Mouse (Mus musculus) limb, embryonic 13.5 days (tissue): ENCODE results near the gene Grin2d. TPM values are rescaled to one million over a fixed set of nuclear protein-coding genes. Genes with fewer than 3 reads are reported as not detected.
"Not testable (repeated sequence)": the region's sequence is repeated elsewhere in the genome, so short reads cannot be mapped to it uniquely, and the experiment has no call there.

Source experiments
- ATAC-seq: fragments of 200-750 bp; cut with Nextera tagmentation; 2 replicates; pipeline ENCODE4 v1.8.0; 2017; ENCODE audit warnings: low read depth, moderate number of reproducible peaks, moderate TSS enrichment; ENCODE audit not compliant: low FRiP score
- H3K27ac ChIP-seq: fragments of 300-500 bp; sonication (generic); 2 replicates; pipeline ENCODE4 v1.5.1; 2015; ENCODE audit warnings: inconsistent platforms, mild to moderate bottlenecking, moderate library complexity
- H3K27me3 ChIP-seq: fragments of 300-500 bp; sonication (generic); 2 replicates; pipeline ENCODE4 v1.6.1; 2015; ENCODE audit warnings: mild to moderate bottlenecking, inconsistent platforms
- H3K36me3 ChIP-seq: fragments of 300-500 bp; sonication (generic); 2 replicates; pipeline ENCODE4 v1.6.1; 2015; ENCODE audit warnings: inconsistent platforms, mild to moderate bottlenecking, moderate library complexity
- H3K4me1 ChIP-seq: fragments of 300-500 bp; sonication (generic); 2 replicates; pipeline ENCODE4 v1.6.1; 2015; ENCODE audit warnings: inconsistent platforms
- H3K4me2 ChIP-seq: fragments of 300-500 bp; sonication (generic); replicated peaks from 2 replicates; pipeline ENCODE4 v1.6.1; 2015; ENCODE audit warnings: inconsistent platforms, mild to moderate bottlenecking, moderate library complexity
- H3K4me3 ChIP-seq: fragments of 300-500 bp; sonication (generic); 2 replicates; pipeline ENCODE4 v1.5.1; 2015; ENCODE audit warnings: moderate library complexity, mild to moderate bottlenecking, inconsistent platforms
- H3K9ac ChIP-seq: fragments of 300-500 bp; sonication (generic); 2 replicates; pipeline ENCODE4 v1.6.1; 2015; ENCODE audit warnings: mild to moderate bottlenecking, inconsistent platforms
- H3K9me3 ChIP-seq: fragments of 300-500 bp; sonication (generic); 2 replicates; pipeline ENCODE4 v1.6.1; 2016; ENCODE audit warnings: inconsistent platforms
- WGBS: fragments of 180-500 bp; shearing (Covaris S2); methylation state at CpG from one replicate; pipeline ENCODE4 v1.1.7; 2015; 5-methylcytosine and 5-hydroxymethylcytosine counted together
- polyA plus RNA-seq: library from polyadenylated mRNA; unstranded; fragments of >200 nt; fragmentation: Nextera tagmentation; extraction: Ambion mirVana; gene quantifications from 2 replicates; pipeline ENCODE4 v1.2.1, GENCODE M21; 2015

The Grin2d gene
- polyA plus RNA-seq = 0.43 and 0.59 TPM in 2 replicates

DNA sequence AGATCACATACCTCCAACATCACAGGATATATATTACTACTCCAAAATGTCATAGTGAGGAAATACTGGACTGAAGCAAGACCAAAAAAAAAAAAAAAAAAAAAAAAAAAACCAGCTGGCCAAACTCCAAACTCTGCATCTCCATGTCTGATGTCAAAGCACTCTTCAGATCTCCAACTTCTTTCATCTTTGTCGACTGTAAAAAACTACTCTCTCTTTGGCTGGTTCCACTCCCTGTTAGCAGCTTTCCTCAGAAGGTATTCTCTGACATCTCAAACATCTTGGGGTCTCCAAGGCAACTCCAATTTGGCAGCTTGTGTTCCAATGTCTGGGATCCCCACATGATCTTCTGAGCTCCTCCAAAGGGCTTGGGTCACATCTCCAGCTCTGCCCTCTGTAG lies at the start of gene Grin2d:
Gene Grin2d (minus strand): TSS at position 101 of the 400 bp plus-strand sequence.
- H3K9me3 ChIP-seq, H3K4me3 ChIP-seq, H3K4me2 ChIP-seq, H3K9ac ChIP-seq, ATAC-seq, H3K27ac ChIP-seq, H3K27me3 ChIP-seq: not testable (repeated sequence)
- Histone ChIP-seq H3K36me3 (peaks cover 91% of the 10 kb centered on the region), H3K4me1 (peaks cover 17% of the 10 kb centered on the region)
- 96% methylated on average over 1 of the region's 1 CpGs for WGBS

DNA sequence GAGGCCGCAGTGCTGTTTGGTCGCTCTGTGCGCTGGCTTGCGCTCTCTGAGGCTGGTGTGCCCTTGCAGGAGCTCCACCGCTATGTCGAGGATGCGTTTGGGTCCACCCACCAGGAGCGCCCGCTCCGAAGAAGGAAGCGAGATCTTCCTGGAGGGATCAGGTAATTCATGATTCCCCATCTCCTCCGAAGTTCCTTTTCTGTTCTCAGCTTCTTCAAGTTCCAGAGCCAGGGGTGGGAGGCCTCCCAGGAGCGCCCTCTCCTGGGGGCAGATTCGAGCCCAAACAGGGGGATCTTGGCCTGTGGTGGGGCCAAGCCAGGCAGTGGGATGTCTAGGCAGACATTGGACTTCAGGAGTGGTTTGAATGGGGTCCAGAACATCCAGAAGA lies 46.2 kb upstream of the Grin2d start:
- 13% methylated on average over 14 of the region's 14 CpGs for WGBS
- peaks cover 35% of the 10 kb centered on the region for H3K4me1 ChIP-seq
- no peak for ATAC-seq

DNA sequence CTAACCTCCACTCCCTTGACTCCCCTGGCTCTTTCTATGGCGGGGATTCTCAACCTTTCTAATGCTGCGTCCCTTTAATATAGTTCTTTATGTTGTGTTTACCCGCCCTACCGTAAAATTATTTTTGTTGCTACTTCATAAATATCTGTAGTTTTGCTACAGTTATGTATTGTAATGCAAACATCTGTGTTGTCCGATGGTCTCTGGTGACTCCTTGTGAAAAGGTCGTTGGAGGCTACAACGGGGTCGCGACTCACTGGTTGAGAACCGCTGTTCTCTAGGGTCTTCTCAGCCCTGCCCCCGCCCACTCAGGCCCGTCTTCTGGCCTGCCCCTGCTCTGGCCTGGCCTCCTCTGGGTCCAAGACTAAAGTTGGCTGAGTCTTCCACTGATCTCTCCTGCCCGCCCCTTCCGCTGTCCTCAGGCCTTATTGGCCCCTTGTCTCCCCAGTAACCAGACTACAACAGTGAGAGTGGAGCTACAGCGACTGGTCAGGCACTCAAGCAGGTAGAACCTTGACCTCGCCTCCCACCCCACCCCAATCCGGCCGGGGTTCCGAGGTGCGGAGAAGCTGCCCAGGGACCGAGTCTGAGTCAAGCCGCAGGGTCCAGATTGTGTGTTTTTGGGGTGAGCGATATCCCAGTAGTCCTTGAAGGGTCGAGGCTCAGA lies 45.7 kb upstream of the Grin2d start, which contains the start of gene Ccdc114:
Gene Ccdc114 (plus strand): TSS at position 311 of the 667 bp plus-strand sequence.
- WGBS = 9% methylated on average over 24 of the region's 24 CpGs
- H3K9ac ChIP-seq = peak within 1 kb of the TSS; percentile 53
- ATAC-seq = peak; percentile 21

More for the DNA sequence above, 46.2 kb upstream of the Grin2d start:
- H3K4me2 ChIP-seq = peak overlapping the region; percentile 64
- H3K9me3 ChIP-seq = peaks cover 8% of the 10 kb centered on the region; the same call in 1 of the 2 replicates
- H3K9ac ChIP-seq = peak overlapping the region; percentile 8; the same call in 1 of the 2 replicates
- H3K27me3 ChIP-seq = peaks cover 22% of the 10 kb centered on the region
- H3K27ac ChIP-seq = peak overlapping the region; percentile 94; the same call in 1 of the 2 replicates
- no peaks in the 10 kb centered on the region for H3K36me3 ChIP-seq
- H3K4me3 ChIP-seq = peak overlapping the region; percentile 44

DNA sequence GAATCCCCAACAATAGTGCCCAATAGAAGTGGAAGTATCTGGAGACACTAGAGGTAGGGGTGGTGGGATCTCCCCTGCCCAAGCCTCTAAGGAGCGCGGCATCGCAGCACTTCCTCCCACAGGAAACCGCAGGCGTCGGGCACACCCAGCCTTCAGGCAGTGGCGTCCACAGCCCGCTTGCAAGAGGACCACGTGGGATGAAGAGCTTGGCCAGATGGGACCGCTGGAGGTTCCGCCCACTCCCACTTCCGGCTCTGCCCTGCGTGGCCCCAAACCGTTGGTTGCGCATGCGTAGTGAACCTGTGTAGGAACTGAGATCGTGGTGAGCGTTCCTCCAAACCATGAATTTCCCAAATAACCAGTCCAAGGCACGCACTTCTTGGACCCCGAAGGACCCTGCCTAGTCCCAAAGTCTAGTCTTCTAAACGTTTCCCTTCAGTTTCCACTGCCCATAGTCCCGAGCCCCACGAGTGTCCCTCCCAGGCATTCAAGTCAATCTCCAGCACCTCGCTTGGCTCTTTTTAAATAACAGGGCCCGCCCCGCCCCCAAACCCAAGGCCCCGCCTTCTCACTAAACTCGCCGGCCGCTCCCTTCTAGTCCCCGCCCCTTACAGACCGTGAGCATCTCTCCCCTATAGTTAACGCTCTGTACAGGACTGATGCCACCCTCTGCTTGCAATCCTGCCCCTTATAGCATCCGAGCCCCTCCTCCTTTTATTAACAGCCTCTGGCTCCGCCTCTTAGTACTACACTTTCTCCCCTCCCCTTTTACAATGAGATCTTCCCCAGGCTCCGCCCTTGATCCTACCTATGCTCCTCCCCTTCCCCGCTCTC lies 45.0 kb upstream of the Grin2d start:
- H3K9ac ChIP-seq = peak overlapping the region; percentile 53
- H3K27me3 ChIP-seq = peaks cover 13% of the 10 kb centered on the region
- peak; percentile 84 for ATAC-seq
- H3K4me3 ChIP-seq = peak overlapping the region; percentile 44
- peak overlapping the region; percentile 94 for H3K27ac ChIP-seq
- H3K36me3 ChIP-seq = peaks cover 7% of the 10 kb centered on the region
- H3K9me3 ChIP-seq = peaks cover 8% of the 10 kb centered on the region; the same call in 1 of the 2 replicates
- peaks cover 42% of the 10 kb centered on the region for H3K4me1 ChIP-seq
- WGBS = under 1% methylated on average over 37 of the region's 37 CpGs
- H3K4me2 ChIP-seq = peak overlapping the region; percentile 64

More for the DNA sequence above, 45.7 kb upstream of the Grin2d start, which contains the start of gene Ccdc114:
- Histone ChIP-seq H3K27me3 (peaks cover 16% of the 10 kb centered on the region), H3K4me3 (peak within 1 kb of the TSS; percentile 44), H3K27ac (peak within 1 kb of the TSS; percentile 94), H3K4me2 (peak within 1 kb of the TSS; percentile 64), H3K36me3 (peaks cover 4% of the 10 kb centered on the region), H3K4me1 (peaks cover 40% of the 10 kb centered on the region), H3K9me3 (peaks cover 8% of the 10 kb centered on the region; the same call in 1 of the 2 replicates)

DNA sequence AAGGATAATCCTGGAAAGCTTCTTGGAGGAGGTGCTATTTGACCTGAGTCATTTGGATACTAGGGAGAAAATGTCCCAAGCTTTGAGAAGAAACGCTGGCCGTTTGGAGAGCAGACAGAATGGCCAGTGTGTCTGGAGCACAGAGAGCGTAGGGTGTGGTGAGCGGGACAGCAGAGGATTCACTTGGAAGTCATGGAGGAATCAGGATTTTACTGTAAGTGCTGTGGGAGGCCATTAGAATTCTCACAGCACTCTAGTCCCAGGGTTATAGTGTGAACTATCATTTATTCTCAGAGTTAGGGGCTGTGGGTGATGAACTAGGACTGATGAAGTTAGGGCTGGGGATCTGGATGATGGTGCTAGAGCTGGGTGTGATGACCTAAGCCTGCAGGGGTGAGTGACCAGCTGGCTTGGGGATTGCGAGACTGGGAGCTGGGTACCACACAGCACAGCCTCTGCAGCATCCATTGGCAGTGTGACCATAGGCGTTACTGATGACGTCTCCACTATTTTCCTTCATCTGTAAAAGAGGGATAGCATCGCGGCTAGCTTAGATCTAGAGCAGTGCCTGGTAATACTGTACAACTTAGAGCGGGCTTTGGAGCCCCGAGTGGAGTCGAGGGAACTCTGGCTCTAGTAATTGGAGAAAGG lies 43.9 kb upstream of the Grin2d start:
- Histone ChIP-seq H3K4me1 (peaks cover 52% of the 10 kb centered on the region), H3K4me3 (peak overlapping the region; percentile 44; the same call in 1 of the 2 replicates), H3K27ac (peak overlapping the region; percentile 94), H3K27me3 (peaks cover 2% of the 10 kb centered on the region; the same call in 1 of the 2 replicates), H3K9ac (peak overlapping the region; percentile 46; the same call in 1 of the 2 replicates), H3K4me2 (peak overlapping the region; percentile 75), H3K9me3 (peaks cover 8% of the 10 kb centered on the region; the same call in 1 of the 2 replicates), H3K36me3 (peaks cover 9% of the 10 kb centered on the region)
- ATAC-seq = no peak
- 76% methylated on average over 12 of the region's 12 CpGs for WGBS

DNA sequence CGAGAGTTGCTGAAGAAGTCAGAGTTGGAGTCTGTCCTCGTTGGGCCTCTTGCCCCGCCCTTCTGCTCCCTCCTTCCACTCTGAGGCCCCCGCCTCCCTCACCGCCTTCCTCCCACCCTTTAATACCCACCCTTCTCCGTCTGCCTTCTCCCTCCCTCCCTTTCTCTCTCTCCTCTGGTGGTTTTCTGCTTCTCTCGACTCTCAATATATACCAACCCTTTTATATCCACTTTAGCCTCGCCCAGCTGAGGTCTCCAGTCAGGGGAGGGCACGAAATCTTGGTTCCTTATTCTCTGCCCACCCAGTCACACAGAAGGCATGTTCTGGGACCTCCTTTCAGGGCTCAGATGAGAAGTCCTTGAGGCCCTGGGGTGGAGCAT lies 43.1 kb upstream of the Grin2d start, which contains the start of gene Emp3:
Gene Emp3 (minus strand): TSS at position 163 of the 380 bp plus-strand sequence.
- Histone ChIP-seq H3K27me3 (no peaks in the 10 kb centered on the region), H3K4me2 (peak within 1 kb of the TSS; percentile 75), H3K4me1 (peaks cover 59% of the 10 kb centered on the region), H3K36me3 (peaks cover 9% of the 10 kb centered on the region), H3K9ac (peak within 1 kb of the TSS; percentile 75), H3K27ac (peak within 1 kb of the TSS; percentile 94), H3K9me3 (peaks cover 8% of the 10 kb centered on the region; the same call in 1 of the 2 replicates), H3K4me3 (peak within 1 kb of the TSS; percentile 54)
- ATAC-seq = peak; percentile 18; the same call in 1 of the 2 replicates
- 18% methylated on average over 9 of the region's 9 CpGs for WGBS

DNA sequence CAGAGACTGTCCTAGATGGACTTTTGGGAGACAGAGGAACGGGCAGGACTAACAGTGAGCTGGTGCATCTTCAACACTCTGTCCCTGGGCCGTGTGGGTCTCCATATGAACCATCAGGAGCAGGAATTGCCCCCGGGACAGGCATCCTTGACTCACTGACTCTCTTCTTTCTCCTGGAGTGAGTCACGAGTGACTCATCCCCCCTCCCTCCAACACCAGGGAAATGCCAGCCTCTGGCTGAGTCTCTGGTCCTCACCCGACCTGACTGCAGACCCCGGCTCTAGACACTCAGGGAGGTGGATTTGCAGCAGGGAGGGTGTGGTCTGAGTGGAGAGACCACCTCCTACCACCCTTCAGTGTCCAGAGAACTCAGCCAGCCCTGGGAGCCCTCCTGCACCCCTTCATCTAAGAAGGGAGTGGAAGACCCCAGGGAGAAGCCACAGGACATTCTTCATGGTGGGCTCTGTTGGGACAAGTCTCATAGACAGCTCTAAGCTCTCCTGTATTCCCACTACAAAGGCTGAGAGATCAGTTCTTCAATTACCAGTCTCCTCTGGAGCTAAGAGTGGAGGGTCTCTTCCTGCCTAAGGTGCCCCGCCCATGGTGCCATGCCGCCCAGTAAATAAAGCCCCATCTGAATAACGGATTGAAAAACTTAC lies 42.5 kb upstream of the Grin2d start:
- ATAC-seq = no peak
- Histone ChIP-seq H3K4me1 (peaks cover 64% of the 10 kb centered on the region), H3K9me3 (peaks cover 8% of the 10 kb centered on the region; the same call in 1 of the 2 replicates)

DNA sequence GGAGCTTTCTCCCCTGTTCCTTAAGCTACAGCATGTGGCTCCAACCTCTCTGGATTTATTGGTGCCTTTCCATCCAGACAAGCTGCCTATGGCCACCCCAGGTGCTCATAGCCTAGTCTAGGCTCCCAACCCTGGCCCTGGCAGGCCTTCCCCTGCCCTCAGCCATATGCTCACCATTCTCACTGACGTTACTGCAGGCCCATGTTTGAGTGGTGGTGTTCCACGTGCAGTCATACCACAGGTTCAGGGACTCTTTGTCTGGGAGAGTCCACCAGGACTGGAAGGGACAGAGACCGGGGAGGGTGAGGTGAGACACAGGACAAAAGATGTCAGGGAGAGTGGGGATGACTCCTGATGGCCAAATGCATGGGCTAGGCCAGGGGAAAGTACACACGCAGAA lies 41.6 kb upstream of the Grin2d start:
- peaks cover 65% of the 10 kb centered on the region for H3K4me1 ChIP-seq
- H3K27me3 ChIP-seq = no peaks in the 10 kb centered on the region
- ATAC-seq = no peak
- H3K9ac ChIP-seq = peak overlapping the region; percentile 75
- H3K4me2 ChIP-seq = peak overlapping the region; percentile 75
- H3K36me3 ChIP-seq = peaks cover 9% of the 10 kb centered on the region
- peak overlapping the region; percentile 94; the same call in 1 of the 2 replicates for H3K27ac ChIP-seq
- H3K9me3 ChIP-seq = 0 out of 2 replicates have a peak, but pooled peaks cover under 1% of the 10 kb centered on the region
- WGBS = 73% methylated on average over 4 of the region's 4 CpGs
- H3K4me3 ChIP-seq = peak overlapping the region; percentile 54

More for the DNA sequence above, 42.5 kb upstream of the Grin2d start:
- Histone ChIP-seq H3K4me2 (peak overlapping the region; percentile 75), H3K27ac (peak overlapping the region; percentile 94), H3K9ac (peak overlapping the region; percentile 75), H3K27me3 (no peaks in the 10 kb centered on the region), H3K36me3 (peaks cover 9% of the 10 kb centered on the region), H3K4me3 (peak overlapping the region; percentile 54)
- 37% methylated on average over 9 of the region's 9 CpGs for WGBS

DNA sequence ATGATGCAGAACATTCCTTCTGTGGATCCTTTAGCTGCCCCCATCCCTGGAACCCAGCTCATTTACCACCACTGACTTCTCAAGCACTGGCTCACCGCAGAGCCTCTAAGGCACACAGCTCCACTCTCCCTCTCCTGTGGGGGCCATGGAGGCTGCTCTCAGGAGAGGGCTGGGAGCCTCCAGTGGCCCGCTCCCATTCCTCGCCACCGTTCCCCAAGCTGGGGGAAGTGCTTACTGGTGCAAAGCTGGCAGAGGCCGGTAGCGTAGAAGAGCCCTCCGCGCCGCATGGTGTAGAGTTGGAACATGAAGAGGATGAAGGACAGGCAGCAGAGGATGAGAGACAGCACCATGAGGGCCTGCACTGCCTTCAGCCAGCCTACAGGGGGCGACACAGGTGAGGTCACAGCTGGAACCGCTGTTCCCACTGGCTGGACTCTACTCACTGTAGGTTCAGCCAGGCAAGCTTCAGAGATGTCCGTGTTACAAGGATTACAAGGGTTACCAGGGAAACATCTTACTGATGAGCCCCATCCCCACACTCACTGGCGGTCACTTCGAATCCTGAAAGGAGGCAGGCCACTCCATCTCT lies 41.0 kb upstream of the Grin2d start:
- Histone ChIP-seq H3K9me3 (no peaks in the 10 kb centered on the region), H3K4me3 (peak overlapping the region; percentile 54), H3K27me3 (no peaks in the 10 kb centered on the region), H3K4me2 (peak overlapping the region; percentile 75), H3K36me3 (peaks cover 9% of the 10 kb centered on the region), H3K4me1 (peaks cover 70% of the 10 kb centered on the region), H3K27ac (no peak overlapping the region), H3K9ac (0 out of 2 replicates have a peak overlapping the region, but pooled peaks have one; percentile 75)
- ATAC-seq = no peak
- WGBS = 65% methylated on average over 14 of the region's 14 CpGs

DNA sequence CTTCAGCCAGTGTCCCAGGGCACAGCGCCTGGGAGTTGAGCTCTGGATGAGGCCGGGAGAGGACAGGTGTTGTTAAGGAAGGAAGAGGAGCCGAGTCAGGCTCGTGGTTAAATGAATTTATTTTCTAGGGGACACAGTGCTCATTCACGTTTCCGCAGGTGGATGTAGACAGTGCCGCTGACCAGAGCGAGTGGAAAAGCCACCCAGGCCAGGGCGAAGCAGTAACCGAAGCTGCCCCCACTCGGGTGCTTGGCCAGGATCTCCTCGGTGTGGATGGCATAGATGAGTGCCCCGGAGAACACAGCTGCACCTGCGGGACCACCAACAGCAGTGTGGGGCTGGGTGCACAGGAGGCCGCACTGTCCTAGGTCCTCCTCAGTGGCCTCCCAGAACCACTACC lies 39.7 kb upstream of the Grin2d start:
- ATAC-seq = no peak
- 0 out of 2 replicates have a peak overlapping the region, but pooled peaks have one; percentile 37 for H3K4me3 ChIP-seq
- H3K4me1 ChIP-seq = peaks cover 71% of the 10 kb centered on the region
- 85% methylated on average over 15 of the region's 15 CpGs for WGBS
- H3K27me3 ChIP-seq = no peaks in the 10 kb centered on the region
- H3K36me3 ChIP-seq = peaks cover 9% of the 10 kb centered on the region
- peak overlapping the region; percentile 65 for H3K4me2 ChIP-seq
- H3K9ac ChIP-seq = peak overlapping the region; percentile 60
- H3K9me3 ChIP-seq = no peaks in the 10 kb centered on the region
- peak overlapping the region; percentile 93 for H3K27ac ChIP-seq
